Mouse (Mus musculus): ENCODE measurements around the gene Prg4. TPM values are rescaled to one million over a fixed set of nuclear protein-coding genes. Genes with fewer than 3 reads are reported as not detected.

Prg4 gene
- total RNA-seq, 4 experiments from 2014 or later, result 3.8 to 5.6 (median 4.3) TPM

DNA sequence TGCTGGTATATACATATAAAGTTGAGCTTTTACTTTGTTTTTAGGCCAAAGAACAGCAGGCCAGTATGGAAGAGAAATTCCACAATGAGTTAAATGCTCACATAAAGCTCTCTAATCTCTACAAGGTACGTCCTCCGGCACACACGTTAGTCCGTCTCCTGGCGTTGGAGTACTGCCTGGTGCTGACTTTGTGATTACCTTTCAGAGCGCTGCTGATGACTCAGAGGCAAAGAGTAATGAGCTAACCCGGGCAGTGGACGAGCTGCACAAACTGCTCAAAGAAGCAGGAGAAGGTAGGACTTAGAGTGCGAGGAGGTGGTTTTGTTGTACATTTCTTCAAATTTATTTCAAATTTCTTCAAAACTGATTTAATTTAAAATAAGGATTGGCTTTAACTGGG, 58.7 kb downstream of the Prg4 start:
- no peak for DNase-seq (ENCODE audit: low spot score in 2 of 2)

DNA sequence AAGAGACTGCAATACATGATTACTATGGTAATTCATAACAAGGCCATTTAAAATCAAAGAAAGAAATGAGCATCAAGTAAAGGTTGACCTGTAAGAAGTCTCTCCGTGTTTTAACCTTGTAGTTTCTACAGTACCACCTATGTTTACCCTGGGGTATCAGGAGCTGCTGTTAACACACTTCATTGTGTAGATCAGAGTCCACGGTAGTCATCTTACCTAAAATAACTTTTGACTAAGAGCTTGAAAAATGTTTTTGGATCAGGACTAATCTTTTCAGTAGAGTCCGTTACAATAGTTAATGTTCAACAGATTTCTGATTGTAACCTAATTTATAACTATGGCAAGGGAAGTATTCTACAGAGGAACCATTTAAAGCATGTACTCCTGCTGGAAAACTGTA, 61.4 kb downstream of the Prg4 start:
- DNase-seq (ENCODE audit: low spot score in 2 of 2), result no peak

GRCm38 (mm10) chr1:150403914-150404313, 62.1 kb downstream of the Prg4 start:
- no peak for DNase-seq (ENCODE audit: low spot score in 2 of 2)

Other genes starting within 250 kb of the Prg4 start
- gene Pdc, start 146.7 kb downstream of the Prg4 start, total RNA-seq (2022), result not detected
- gene Tpr, start 73.3 kb downstream of the Prg4 start, total RNA-seq (2022), result 100 to 1,000 TPM; 108 to 113 (median 110) TPM
- 10 to 100 TPM; 54.2 to 68.0 (median 57.3) TPM for gene Odr4, start 73.1 kb downstream of the Prg4 start, total RNA-seq (2022)